Mouse (Mus musculus): ENCODE data around the gene Gm815. TPM values are rescaled to one million over a fixed set of nuclear protein-coding genes. Genes with fewer than 3 reads are reported as not detected.
A peak's percentile ranks its signal among the peaks of the same experiment; 100 is the strongest.

Gm815 gene
- not detected for total RNA-seq (2022)

DNA sequence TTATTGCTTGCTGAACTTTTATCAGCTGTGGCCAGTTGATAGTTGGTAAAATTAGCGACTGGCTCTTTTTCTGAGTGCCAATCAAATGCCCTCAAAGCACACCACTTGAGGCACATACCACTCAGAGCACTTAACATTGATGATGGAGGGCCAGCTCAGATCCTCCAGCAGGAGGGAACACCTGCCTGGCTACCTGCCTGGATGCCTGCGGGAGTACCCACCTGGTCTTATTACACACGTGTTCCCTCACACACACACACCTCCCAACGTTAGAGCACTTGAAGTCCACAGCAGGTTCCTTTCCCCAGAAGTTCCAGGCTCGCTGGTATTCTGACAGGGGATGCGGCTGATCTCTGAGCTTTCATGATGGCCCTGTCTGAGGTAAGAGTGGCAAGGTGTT is at the start of gene Gm815:
Gene Gm815, plus strand, starts transcription at position 266 of the 400 bp plus-strand sequence.
- DNase-seq (ENCODE audit: low spot score in 2 of 2): no peak

DNA sequence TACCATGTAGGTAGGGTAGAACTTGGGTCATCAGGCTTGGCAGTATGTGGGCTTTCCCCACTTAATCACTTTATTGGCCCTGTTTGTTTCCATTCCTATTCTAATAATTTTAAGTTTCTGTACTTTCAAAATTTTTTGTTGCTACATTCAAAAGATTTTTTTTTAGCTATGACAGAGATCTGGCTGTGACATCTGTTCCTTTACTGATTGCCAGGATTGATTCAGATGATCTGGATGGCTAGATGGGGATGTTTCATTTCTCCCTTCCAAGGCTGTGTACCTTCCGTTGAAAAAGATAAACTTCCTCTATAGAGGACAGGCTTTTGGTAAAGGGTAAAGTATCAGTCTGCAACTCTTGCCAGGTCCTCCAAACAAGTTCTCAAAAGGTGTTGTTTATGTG is 48.1 kb upstream of the Gm815 start:
- DNase-seq (ENCODE audit: low spot score in 2 of 2): no peak

DNA sequence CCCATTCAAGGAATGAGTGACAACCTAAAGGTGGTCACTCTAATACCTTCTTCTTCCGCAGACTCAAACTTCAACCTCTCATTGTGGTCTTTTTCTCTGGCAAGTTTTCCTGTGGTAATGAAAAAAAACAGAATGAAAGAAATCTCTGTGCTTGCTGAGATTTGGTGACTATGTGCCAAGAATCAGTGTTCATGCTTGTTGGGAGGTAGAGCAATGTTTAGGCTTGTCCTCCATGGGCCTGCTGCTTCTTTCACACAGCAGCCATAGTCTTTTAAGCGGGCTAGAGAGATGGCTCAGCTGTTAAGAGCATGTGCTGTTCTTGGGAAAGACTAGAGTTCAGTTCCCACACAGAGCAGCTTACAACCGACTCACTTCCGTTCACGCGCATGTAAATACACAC is 41.8 kb upstream of the Gm815 start:
- DNase-seq (ENCODE audit: low spot score in 2 of 2): no peak

DNA sequence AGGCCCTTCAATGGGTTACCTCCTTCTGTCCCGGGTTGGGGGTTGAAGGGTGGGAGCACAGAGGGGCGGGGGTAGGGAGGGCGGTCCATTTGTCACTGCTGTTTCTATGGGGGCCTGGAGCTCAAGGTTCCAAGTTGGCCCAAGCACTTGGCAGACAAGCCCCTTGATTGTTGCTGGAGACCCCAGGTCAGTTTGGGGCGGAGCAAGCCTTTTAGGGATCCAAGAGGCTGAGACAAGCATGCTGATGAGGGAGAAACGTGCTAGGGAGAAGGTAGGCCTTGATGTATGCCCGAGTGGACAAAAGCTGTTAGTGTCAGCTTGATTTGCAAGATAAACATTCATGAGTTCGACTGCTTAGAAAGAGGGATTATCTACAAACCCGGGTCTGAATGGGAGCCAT is 40.9 kb upstream of the Gm815 start:
- no peak for DNase-seq (ENCODE audit: low spot score in 2 of 2)

DNA sequence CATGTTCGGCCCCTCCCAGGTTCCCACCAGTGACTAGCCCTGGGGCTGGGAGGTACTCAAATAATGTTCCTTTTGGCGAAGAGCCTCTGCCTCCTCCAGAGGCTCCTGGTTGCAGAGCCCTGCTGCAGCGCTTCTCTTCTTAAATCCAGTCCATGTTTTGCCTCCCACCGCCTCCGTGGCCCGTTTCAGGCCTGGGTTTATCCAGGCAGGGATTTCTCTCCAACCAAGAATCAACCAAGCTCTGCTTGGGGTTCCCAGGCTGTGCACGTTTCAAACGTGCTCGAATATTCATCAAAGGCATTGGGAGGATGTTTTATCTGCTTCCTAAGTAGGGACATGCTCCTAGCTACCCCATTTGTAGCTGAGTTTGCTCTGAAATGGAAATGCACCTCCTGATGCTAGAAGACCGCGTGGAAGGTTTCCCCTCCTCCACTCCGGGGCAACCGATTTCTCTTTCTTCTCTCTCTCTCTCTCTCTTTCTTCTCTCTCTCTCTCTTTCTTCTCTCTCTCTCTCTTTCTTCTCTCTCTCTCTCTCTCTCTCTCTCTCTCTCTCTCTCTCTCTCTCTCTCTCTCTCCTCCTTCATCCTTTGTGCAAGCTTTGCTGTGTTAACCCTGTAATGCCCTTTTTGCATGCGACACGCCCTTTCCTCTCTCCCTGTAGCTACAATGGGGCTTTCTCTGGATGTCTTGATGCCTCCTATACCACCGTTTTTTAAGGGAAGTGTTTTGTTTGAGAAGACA is 40.2 kb upstream of the Gm815 start:
- DNase-seq (ENCODE audit: low spot score in 2 of 2): peak; percentile 66 to 82

DNA sequence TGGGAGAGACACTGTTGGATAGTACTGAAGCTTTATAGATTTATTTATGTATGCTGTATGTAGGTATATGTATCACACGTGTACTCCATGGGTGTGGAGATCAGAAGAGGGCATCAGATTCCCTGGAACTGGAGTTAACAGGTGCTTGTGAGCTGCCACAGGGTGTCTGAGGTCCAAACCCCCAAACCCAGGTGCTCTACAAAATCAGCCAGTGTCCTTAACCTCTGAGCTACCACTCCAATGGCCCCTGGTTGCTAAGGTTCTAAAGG is 39.7 kb upstream of the Gm815 start:
- DNase-seq (ENCODE audit: low spot score in 2 of 2): no peak

DNA sequence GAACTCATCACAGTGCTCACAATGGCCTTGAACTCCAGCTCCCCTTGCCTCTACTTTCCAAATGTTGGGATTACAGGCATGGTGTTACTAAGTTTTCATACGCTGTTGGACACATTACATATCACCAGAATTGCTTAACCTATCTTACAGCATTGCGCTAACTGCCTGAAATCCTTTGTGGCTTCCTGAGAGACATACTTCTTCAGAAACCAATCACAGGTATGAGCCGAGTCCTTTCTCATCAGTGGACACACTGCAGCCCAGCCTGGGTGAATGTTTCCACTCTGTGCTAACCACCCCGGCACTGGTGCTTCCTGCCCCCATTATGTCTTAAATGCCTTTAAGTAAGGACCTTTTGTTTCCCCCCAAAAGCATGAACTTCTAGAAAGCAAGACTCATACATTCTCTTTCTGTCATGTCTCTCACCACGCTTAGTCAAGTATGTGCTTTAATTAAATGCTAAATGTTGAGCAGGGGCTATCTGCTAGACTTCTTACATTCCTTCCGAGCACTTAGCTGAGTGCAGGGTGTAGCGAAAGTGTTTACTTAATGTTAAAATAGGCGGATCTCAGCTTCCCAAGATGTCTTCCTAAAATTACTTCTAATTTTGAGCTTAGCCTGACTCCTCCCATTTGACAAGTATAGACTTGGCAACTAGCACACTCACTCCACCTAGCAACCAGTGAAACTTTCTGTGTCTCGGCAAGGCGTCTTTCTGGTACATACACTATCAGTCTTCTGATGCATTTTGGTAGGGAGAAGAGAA is 34.5 kb upstream of the Gm815 start:
- DNase-seq (ENCODE audit: low spot score in 2 of 2): no peak

DNA sequence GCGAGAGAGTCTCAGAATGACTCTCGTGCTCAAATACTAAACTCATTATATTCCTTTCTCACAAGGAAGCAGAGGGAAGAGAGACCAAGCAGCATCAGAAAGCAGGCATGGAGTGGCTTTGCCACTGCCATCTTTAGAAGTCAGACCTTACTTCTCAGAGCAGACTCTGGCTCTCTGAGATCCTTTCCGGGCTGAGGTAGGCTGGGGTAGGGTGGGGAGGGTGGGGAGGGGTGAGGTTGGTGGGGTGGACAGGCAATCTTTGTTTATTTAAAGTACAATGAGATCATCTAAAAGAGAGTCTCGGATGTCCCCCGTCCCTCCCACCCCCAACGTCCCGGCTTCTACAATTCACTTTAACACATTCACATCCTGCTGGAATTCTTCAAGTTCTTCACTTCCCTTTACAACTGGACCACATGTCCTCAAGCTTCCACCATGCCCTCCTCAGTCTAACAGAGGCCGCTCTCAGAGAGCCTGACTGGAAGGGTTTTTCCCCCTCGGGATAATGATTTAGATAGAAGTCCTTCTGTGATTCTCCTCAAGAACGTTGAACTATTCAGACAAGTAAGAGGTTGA is 33.3 kb upstream of the Gm815 start:
- no peak for DNase-seq (ENCODE audit: low spot score in 2 of 2)

DNA sequence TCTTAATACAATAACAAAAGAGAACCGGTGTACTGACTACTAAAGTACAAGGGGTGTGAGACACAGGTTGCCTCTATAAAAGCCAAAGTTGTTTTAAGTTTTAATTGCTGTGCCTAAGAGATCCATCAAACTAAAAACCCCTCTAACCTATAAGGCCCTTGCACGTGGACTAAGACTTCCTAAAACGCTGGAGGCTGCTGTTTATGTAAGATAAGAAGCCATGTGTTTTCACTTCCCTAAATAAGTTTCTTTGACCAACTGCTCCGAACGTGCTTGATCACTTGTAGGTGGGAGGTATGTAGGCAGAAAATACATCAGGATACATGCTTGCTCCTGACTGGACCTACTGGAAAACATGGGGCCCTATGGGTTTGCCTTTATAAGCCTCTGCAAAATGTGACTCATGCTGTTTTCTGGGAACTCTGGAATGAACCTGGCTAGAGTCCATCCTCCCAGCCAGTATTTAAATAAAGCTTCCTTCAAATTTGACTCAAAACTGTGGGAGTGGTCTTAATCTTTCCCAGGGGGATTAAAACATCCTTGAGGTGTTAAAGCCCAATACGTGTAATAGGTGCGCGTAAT is 31.9 kb upstream of the Gm815 start:
- no peak for DNase-seq (ENCODE audit: low spot score in 2 of 2)

DNA sequence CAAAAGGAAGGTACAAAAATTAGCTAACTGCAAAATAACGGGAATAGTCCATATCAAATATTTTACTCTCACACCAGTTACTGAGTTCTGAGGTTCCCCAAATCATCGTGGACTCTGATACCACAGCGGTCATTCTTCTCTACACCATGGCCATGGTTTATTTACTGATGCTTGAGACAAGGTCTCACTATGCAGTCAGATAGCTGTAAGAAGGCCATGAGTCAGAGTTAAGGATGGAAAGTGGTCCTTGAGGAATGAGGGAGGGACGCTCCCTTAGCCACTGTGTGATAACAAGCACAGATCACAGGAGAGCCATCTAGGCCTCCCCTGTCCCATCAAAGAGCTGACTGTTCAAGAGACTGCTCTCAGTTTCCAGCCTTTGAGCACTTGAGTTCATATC is 31.0 kb upstream of the Gm815 start:
- no peak for DNase-seq (ENCODE audit: low spot score in 2 of 2)

DNA sequence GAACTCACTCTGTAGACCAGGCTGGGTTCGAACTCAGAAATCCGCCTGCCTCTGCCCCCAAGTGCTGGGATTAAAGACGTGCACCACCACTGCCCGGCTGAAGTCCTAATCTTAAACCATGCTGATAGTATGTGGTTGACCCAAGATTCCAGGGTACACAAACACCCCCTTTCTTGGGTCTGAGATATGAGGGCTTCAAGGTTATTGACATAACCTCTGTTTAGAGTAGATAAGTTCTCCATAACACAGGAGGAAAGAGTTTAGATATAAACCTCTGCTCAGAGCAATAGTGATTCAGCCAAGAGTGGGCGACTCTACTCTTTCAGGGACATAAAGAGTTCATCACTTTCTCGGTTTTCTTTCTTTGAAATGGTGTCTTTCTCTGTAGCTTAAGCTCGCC is 30.5 kb upstream of the Gm815 start:
- no peak for DNase-seq (ENCODE audit: low spot score in 2 of 2)

DNA sequence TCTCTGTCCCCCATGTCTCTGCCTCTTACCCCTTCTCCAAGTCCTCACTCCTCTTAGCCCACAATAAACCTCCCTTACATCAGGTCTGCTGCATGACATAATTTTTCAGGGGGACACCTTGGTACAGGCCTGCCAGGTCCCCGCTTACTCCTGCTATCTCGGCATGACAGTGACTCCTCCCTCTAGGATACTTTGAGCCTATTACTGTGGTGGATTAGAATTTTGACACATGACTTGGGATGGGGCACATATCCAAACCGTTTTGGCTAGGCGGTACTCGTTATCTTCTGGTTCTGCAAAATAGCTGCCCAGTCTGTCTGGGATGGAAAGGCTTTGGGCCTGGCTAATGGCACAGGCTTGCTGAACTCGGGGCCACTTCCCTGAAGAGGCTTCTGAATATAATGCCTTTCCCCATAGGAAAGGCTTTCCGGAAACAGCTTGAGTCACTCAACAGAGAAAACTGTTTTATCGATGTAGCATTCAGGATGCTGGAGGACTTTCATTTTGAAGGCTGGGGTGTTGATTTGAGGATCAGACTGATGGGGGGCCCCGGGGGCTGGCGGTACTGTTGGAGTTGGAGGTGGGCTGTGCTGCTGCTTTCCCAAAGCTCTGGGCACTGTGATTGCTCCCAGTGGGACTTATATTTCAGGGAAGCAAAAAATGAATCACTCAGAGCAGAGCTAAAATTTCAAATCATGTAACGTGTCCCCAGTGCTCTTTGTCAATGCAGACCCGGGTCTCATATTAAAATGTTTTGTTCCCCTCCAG is 27.1 kb upstream of the Gm815 start:
- no peak for DNase-seq (ENCODE audit: low spot score in 2 of 2)

DNA sequence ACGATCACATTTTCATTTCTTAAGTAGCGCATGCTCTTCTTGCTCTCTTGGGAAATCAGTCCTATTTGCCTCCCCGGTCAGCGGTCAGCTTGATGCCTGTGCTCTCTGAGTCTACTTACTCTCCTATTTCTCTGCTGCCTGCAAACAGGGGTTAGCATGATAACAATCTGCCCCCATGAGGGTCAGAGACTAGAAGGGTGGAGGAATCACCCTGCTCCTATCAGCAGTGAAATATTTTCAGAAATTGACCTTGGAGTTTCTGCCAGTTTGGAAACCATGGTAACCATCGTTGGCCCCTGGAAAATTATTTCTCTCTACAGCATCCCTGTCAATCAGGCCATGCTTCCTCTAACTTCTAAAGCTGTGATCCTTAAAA is 26.5 kb upstream of the Gm815 start:
- no peak for DNase-seq (ENCODE audit: low spot score in 2 of 2)

DNA sequence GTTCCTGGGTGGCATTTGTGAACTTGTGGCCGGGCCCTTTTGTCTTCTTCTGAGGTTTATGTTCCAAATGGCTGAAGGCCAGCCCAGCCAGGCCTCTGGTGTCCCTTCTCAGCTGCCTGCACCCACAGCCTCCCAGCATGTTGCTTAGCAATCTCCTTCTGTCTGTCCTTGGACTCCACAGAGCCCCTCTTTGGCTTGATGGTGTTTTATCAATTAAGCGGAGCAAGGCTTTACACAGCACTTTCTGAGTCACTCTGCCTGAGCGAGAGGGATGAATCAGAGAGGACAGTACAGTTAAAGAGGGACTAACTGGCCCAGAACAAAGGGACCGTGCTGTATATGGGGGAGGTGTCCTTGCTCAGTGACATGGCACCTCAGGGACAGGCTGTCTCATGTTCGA is 22.0 kb upstream of the Gm815 start:
- no peak for DNase-seq (ENCODE audit: low spot score in 2 of 2)

DNA sequence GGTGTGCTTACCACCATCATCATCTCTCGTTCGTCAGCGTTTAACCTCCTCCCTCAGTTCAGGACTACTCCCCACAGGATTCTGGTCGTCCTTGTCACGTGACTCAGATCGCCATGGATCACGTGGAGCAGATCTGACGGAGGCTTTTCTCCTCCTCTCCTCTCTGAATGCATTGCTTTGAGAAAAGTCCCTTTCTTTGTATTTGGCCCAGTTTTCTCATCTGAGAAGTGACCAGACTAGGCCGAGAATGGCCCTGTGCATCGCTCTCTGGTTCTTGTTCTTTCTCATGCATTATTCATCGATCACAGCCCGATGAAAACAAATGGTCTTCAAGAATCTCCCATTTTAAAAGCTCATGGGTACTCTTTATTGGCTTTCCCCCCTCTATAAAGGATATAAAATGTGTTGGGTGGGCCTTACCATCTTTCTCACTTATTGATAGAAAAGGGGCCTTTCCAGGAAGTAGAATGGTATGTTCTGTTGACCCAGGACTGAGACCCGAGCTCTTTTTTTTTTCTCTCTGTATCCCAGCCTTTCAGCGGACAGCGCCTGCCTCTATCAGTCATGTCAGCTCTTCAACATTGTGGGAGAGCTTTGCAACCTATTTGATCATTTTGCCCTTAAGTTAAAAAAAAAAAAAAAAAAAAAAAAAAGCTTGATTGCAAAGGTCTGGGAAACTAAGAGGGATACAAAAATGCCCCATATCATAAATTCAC is 20.5 kb upstream of the Gm815 start:
- no peak for DNase-seq (ENCODE audit: low spot score in 2 of 2)

DNA sequence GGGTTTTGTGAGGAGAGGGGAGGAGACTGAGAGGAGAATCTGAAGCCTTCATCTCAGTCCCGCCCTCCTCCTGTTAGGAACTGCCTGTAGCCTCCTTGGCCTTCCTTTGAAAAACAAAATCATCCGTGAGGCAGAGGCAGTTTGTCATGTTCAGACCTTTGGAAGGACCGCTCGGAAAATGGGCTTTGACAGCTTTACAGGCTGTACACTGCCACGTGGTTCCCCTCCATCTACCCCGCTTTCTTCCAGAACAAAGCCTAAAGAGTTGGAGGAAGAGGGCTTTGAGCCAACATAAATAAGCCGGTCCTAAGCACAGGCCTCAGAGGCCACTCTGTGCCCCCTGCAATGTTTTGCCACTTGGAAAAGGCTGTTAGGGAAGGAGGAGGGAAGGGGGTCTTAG is 19.9 kb upstream of the Gm815 start:
- DNase-seq (ENCODE audit: low spot score in 2 of 2): no peak

DNA sequence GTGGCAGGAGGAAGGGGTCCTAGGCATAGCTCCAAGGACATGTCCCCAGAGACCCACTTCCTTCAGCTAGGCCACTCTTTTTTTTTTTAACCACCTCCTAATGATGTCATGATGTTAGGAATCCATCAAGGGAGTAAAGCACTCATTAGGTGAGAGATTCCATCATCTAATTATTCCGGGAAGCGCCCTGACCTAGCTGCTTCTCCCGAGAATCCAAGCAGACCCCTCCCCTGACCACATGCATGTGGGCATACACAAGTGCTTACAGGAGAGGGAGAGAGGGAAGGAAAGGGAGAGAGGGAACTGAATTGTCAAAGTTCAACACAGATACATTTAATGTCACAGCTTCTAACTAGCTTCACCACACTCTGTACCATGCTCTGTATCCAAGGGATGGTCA is 16.1 kb upstream of the Gm815 start:
- DNase-seq (ENCODE audit: low spot score in 2 of 2): no peak

DNA sequence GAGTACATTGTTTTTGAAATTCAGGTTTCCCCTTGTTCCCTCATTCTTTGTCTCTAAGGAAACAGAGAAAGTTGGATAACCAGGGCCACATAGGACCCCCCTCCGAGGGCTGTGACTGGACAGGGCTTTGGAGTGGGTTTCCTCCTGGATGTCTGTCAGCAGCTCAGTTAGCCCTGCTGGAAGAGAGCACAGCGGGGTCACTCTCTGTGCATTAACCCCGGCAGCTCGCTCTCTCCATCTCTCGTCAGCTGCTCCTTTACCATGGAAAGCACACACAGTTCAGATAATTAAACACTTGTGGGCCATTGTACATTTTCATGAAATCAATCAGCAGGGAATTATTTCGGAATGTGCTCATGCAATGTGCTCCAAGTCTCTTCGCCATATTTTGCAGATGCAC is 15.4 kb upstream of the Gm815 start:
- no peak for DNase-seq (ENCODE audit: low spot score in 2 of 2)

DNA sequence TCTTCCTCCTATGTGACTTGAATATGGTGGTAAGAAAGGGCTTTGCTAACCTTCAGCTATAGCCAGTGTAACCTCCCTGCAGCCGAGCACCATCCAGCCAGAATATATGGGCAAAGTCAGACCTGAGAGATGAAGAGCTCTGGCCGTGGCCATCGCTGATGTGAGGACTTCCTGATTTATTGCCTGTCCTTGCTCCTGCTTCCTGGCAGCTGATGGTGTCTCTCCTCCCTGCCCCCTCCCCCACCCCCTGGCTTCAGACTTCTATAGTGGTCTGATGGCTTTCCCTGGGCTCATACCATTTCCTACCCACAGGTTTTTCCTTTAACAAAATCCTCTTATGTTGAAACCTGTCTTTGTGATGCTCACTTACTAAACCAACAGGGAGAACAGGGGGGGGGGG is 14.6 kb upstream of the Gm815 start:
- DNase-seq (ENCODE audit: low spot score in 2 of 2): no peak

DNA sequence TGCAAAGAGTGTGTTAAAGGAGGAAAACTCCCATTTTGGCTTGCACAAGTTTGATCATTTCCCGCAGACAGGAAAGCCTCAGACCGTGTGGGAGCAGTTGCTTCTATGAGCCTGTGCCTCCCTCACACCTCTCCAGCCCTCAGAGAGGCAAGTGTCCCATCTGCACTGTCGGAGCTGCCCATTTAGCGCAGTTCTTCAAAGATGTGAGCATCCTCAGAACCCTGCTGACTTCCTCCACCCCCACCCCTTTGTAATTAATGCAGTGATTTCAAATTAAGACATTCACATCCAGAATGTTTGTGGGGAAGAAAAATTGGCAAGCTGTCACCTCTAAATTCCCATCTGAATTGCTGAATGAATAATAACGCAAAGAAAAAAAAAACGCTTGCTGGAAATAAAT is 12.8 kb upstream of the Gm815 start:
- DNase-seq (ENCODE audit: low spot score in 2 of 2): peak; percentile 14 to 23

DNA sequence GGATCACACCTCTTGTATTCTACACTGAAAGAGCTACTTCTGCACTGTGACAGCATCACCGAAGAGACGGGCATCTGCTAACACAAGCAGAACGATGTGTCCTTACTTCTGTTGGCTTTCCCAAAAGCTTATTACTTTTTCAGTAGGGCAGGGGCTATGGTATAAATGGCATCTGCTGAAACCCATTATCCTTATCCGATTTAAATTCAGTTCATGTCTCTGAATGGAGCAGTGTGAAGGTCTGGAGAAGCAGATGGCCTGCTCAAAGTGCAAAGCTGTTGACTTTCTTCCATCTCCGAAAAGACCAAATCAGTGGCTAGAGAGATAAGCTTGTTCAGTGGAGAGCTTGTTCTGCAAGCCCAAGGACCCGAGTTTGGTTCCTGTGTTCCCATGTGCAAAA is 10.1 kb upstream of the Gm815 start:
- DNase-seq (ENCODE audit: low spot score in 2 of 2): peak in 1 of 2 experiments; percentile 21
